Mouse (Mus musculus) cerebellum, adult 2 months (tissue): Measurements from ENCODE around the gene Phgr1.

Experiments used
- CTCF ChIP-seq: fragments of 200-500 bp; IDR thresholded peaks from 2 replicates; pipeline ENCODE4 v1.5.1; 2011; ENCODE audit warnings: low read depth, mild to moderate bottlenecking, control low read depth, low read length, moderate library complexity, borderline replicate concordance; ENCODE audit not compliant: insufficient read depth
- POLR2A ChIP-seq: fragments of 200-500 bp; IDR thresholded peaks from 2 replicates; pipeline ENCODE4 v1.6.1; 2011; ENCODE audit warnings: low read length, control low read depth, borderline replicate concordance; ENCODE audit not compliant: insufficient read depth

GRCm38 (mm10) chr2:118792259-118792613 is 19.7 kb downstream of the Phgr1 start:
- no peak for TF ChIP-seq POLR2A
- no peak for TF ChIP-seq CTCF
